Mouse (Mus musculus): ENCODE data around the gene Olfr1417. TPM values are rescaled to one million over a fixed set of nuclear protein-coding genes. Genes with fewer than 3 reads are reported as not detected.

Olfr1417 gene
- polyA plus RNA-seq, 1 experiment from 2014 or later: not detected

DNA sequence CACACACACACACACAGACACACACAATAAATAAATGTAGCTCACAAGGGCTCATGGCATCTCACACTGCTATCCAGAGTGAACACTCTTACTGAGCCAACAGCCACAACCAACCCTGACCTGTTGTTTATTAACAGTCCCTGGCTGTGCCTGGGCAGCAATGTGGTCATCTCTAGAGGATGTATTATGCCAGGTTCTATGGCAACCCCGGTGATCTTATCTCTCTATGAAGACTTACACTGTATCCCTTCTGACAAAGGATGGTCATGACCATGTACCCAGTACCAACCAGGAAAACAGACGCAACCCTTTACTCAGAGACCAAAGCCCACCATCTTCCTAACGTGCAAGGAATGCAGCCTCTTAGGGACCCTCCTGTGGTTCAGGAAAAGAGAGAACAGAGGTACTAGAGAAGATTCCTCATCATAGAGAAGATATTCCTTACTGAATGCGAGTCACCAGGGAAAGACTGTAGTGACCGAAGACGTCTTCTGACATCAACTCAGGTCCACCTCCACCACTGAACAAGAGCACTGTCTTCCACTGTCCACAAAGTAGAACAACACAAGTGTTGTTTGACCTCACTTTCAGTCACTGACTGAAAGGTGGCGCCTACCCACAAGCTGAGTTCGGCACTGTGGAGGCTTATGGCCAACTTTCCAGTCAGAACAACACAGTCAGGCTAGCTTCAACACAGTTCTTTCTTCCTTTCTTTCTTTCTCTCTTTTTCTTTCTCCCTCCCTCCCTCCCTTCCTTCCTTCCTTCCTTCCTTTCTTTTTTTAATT lies 38.3 kb downstream of the Olfr1417 start:
- H3K36me3 ChIP-seq (ENCODE audit: control insufficient read depth, insufficient read depth, low read length): no peaks in the 10 kb centered on the region
- no peak overlapping the region for H3K4me3 ChIP-seq (ENCODE audit: low read length)
- H3K9me3 ChIP-seq (ENCODE audit: control insufficient read depth, low read length): no peaks in the 10 kb centered on the region
- H3K27me3 ChIP-seq (ENCODE audit: control insufficient read depth, insufficient read depth, low read depth, low read length): no peaks in the 10 kb centered on the region
- no peak overlapping the region for H3K9ac ChIP-seq (ENCODE audit: low read length)
- H3K27ac ChIP-seq (ENCODE audit: low read length): no peak overlapping the region
- H3K4me1 ChIP-seq (replicated peaks; ENCODE audit: control insufficient read depth, insufficient read depth, low read length): no peaks in the 10 kb centered on the region
- WGBS: 66% methylated on average over 8 of the region's 8 CpGs
- ATAC-seq (ENCODE audit: low read depth): no peak
- no peak overlapping the region for H3K4me2 ChIP-seq (ENCODE audit: low read depth, low read length)

DNA sequence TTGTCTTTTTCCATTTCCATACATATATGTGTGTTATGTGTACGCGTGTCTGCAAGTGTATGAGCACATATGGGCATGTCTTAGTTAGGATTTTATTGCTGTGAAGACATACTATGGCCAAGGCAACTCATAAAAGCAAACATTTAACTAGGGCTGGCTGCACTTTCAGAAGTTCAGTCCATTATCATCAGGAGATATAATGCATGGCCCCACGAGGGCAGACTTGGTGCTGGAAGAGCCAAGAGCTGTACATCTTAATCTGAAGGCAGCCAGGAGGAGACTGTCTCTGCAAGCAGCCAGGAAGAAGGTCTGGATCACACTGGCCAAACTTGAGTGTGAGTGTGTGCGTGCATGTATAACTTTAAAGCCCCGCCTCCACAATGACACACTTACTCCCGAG lies 44.6 kb downstream of the Olfr1417 start:
- Histone ChIP-seq H3K9me3 (ENCODE audit: control insufficient read depth, low read length) (no peaks in the 10 kb centered on the region), H3K4me2 (ENCODE audit: low read depth, low read length) (no peak overlapping the region), H3K27me3 (ENCODE audit: control insufficient read depth, insufficient read depth, low read depth, low read length) (no peaks in the 10 kb centered on the region), H3K9ac (ENCODE audit: low read length) (no peak overlapping the region), H3K27ac (ENCODE audit: low read length) (no peak overlapping the region), H3K4me3 (ENCODE audit: low read length) (no peak overlapping the region), H3K36me3 (ENCODE audit: control insufficient read depth, insufficient read depth, low read length) (no peaks in the 10 kb centered on the region), H3K4me1 (replicated peaks; ENCODE audit: control insufficient read depth, insufficient read depth, low read length) (no peaks in the 10 kb centered on the region)
- 72% methylated on average over 6 of the region's 6 CpGs for WGBS
- ATAC-seq (ENCODE audit: low read depth): no peak

DNA sequence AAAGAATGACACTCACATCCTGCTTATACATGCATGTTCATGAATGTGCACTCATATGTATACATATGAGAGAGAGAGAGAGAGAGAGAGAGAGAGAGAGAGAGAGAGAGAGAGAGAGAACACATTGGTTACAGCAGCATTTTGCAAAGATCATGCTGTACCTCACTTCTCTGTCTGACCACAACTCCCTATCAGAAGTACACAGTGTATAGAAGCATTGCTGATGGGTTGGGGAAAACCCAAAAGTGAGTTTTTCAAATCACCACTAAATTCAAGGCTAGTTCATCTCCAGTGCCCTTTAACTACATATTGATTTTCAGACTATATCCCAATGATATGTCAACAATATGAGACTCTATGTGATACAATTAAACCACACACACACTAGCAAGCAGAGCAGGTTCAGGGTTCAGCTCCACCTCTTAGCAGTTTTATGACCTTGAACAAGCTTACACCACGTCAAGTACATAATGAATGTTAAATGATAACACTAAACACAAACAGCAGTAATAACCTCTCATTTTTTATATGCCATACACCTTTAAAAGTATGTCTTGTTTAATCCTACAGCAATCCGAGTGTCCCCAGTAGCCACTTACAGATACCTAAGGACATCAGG lies 45.2 kb downstream of the Olfr1417 start:
- no peaks in the 10 kb centered on the region for H3K27me3 ChIP-seq (ENCODE audit: control insufficient read depth, insufficient read depth, low read depth, low read length)
- no peaks in the 10 kb centered on the region for H3K9me3 ChIP-seq (ENCODE audit: control insufficient read depth, low read length)
- H3K4me2 ChIP-seq (ENCODE audit: low read depth, low read length): no peak overlapping the region
- H3K36me3 ChIP-seq (ENCODE audit: control insufficient read depth, insufficient read depth, low read length): no peaks in the 10 kb centered on the region
- ATAC-seq (ENCODE audit: low read depth): no peak
- H3K27ac ChIP-seq (ENCODE audit: low read length): no peak overlapping the region
- H3K4me3 ChIP-seq (ENCODE audit: low read length): no peak overlapping the region
- H3K4me1 ChIP-seq (replicated peaks; ENCODE audit: control insufficient read depth, insufficient read depth, low read length): no peaks in the 10 kb centered on the region
- H3K9ac ChIP-seq (ENCODE audit: low read length): no peak overlapping the region
- 67% methylated on average over 2 of the region's 2 CpGs for WGBS

DNA sequence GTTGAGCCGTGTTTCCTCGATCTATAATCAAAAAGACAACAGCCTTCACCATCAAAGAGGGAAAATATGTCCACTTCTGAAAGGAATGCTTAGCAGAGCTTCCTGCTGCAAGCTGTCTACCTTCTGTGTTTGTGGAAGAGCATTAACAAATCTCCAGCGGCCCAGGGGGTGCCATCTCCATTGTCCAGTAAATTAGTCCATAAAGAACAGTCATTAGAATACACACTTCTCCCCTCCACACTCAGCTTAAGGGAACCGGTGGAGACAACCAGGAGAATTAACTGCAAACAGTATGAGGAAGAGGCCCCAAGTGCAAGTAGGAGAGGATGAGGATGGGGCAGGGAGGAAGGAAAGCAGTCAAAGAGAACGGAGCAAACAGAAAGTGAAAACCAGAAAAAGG lies 47.2 kb downstream of the Olfr1417 start:
- no peaks in the 10 kb centered on the region for H3K4me1 ChIP-seq (replicated peaks; ENCODE audit: control insufficient read depth, insufficient read depth, low read length)
- H3K27me3 ChIP-seq (ENCODE audit: control insufficient read depth, insufficient read depth, low read depth, low read length): no peaks in the 10 kb centered on the region
- no peak for ATAC-seq (ENCODE audit: low read depth)
- H3K4me3 ChIP-seq (ENCODE audit: low read length): no peak overlapping the region
- H3K9me3 ChIP-seq (ENCODE audit: control insufficient read depth, low read length): no peaks in the 10 kb centered on the region
- 69% methylated on average over 5 of the region's 5 CpGs for WGBS
- H3K27ac ChIP-seq (ENCODE audit: low read length): no peak overlapping the region
- no peak overlapping the region for H3K9ac ChIP-seq (ENCODE audit: low read length)
- H3K36me3 ChIP-seq (ENCODE audit: control insufficient read depth, insufficient read depth, low read length): no peaks in the 10 kb centered on the region; the same call in 1 of the 2 replicates
- no peak overlapping the region for H3K4me2 ChIP-seq (ENCODE audit: low read depth, low read length)

DNA sequence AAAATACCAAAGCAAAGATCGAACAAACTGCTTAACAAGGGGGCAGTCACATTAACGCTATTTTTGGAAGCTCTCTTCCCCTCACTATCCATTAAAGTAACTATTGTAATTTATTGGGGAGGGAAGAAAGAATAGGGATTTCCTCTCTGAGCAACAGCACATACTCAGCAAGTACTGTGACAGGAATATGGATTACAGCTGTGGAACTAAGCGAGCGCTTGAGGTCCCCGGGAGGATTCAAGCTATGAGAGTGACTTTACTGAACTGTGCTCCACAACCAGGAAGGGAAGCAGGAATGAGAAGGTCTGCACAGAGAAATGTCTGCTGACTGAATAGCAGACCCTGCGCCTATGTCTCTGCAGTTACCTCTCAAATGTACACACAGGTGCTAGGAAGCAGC lies 50.1 kb downstream of the Olfr1417 start:
- H3K4me2 ChIP-seq (ENCODE audit: low read depth, low read length): no peak overlapping the region
- no peak overlapping the region for H3K27ac ChIP-seq (ENCODE audit: low read length)
- H3K4me1 ChIP-seq (replicated peaks; ENCODE audit: control insufficient read depth, insufficient read depth, low read length): no peaks in the 10 kb centered on the region
- H3K4me3 ChIP-seq (ENCODE audit: low read length): no peak overlapping the region
- no peaks in the 10 kb centered on the region; the same call in 1 of the 2 replicates for H3K36me3 ChIP-seq (ENCODE audit: control insufficient read depth, insufficient read depth, low read length)
- H3K9ac ChIP-seq (ENCODE audit: low read length): no peak overlapping the region
- 85% methylated on average over 6 of the region's 6 CpGs for WGBS
- ATAC-seq (ENCODE audit: low read depth): no peak
- no peaks in the 10 kb centered on the region for H3K9me3 ChIP-seq (ENCODE audit: control insufficient read depth, low read length)
- no peaks in the 10 kb centered on the region for H3K27me3 ChIP-seq (ENCODE audit: control insufficient read depth, insufficient read depth, low read depth, low read length)

DNA sequence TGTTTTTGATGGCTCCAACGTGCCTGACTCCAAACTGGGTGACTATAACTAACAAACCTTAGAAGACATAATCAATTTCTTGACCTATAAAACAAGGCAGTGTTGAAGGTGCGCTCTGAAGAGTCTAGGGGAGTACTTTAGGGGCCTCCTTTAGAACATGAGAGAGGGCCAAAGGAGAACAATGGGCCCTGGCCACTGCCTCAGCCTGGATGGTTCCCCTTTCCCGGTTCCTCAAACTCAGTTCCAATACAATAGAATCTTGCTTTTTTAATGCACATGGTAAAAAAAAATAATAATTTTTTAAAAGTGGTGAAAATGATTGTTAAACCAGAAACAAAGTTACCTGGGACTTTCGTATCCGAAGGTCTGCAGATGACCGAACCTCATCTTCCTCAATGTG lies 51.2 kb downstream of the Olfr1417 start:
- no peaks in the 10 kb centered on the region for H3K9me3 ChIP-seq (ENCODE audit: control insufficient read depth, low read length)
- ATAC-seq (ENCODE audit: low read depth): no peak
- no peak overlapping the region for H3K27ac ChIP-seq (ENCODE audit: low read length)
- 89% methylated on average over 6 of the region's 6 CpGs for WGBS
- H3K4me2 ChIP-seq (ENCODE audit: low read depth, low read length): no peak overlapping the region
- H3K36me3 ChIP-seq (ENCODE audit: control insufficient read depth, insufficient read depth, low read length): no peaks in the 10 kb centered on the region; the same call in 1 of the 2 replicates
- H3K9ac ChIP-seq (ENCODE audit: low read length): no peak overlapping the region
- no peaks in the 10 kb centered on the region for H3K4me1 ChIP-seq (replicated peaks; ENCODE audit: control insufficient read depth, insufficient read depth, low read length)
- no peak overlapping the region for H3K4me3 ChIP-seq (ENCODE audit: low read length)
- no peaks in the 10 kb centered on the region for H3K27me3 ChIP-seq (ENCODE audit: control insufficient read depth, insufficient read depth, low read depth, low read length)

DNA sequence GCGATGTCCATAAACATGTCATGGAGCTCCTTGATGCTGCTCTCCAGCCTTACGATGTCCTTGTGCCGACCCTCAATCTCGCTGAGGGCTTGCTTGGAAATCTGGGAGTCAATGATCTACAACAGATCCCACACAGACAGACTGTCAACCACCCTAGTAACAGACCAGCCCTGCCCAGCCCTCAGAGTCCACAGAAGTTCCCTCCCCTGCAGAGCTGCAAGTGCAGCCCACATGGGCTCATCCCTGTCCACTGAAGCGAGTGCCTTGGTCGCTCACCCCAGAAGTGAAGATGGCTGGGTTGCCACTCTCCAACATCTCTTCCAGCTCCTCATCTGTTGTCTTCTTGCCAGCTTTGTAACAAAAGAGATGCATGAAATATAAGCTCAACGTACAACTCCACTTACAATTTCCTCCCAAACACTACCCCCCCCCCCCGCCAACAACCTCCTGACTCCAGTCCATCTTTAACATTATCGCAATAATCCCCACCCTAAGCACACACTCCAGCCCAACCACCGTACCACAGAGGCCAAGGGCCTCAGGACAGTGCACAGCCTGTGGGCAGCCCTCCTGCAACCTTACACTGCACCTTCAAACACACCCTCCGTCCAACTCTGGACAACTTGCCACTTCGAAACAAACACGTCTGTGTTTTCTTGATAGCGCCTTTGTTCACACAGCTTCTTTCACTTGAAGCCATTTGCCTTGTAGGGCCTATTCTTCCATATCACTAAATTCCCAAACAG lies 53.4 kb downstream of the Olfr1417 start:
- 91% methylated on average over 14 of the region's 14 CpGs for WGBS
- Histone ChIP-seq H3K27me3 (ENCODE audit: control insufficient read depth, insufficient read depth, low read depth, low read length) (no peaks in the 10 kb centered on the region), H3K9ac (ENCODE audit: low read length) (no peak overlapping the region), H3K4me1 (replicated peaks; ENCODE audit: control insufficient read depth, insufficient read depth, low read length) (no peaks in the 10 kb centered on the region), H3K4me3 (ENCODE audit: low read length) (no peak overlapping the region), H3K4me2 (ENCODE audit: low read depth, low read length) (no peak overlapping the region), H3K27ac (ENCODE audit: low read length) (no peak overlapping the region), H3K9me3 (ENCODE audit: control insufficient read depth, low read length) (no peaks in the 10 kb centered on the region), H3K36me3 (ENCODE audit: control insufficient read depth, insufficient read depth, low read length) (no peaks in the 10 kb centered on the region; the same call in 1 of the 2 replicates)
- ATAC-seq (ENCODE audit: low read depth): no peak

DNA sequence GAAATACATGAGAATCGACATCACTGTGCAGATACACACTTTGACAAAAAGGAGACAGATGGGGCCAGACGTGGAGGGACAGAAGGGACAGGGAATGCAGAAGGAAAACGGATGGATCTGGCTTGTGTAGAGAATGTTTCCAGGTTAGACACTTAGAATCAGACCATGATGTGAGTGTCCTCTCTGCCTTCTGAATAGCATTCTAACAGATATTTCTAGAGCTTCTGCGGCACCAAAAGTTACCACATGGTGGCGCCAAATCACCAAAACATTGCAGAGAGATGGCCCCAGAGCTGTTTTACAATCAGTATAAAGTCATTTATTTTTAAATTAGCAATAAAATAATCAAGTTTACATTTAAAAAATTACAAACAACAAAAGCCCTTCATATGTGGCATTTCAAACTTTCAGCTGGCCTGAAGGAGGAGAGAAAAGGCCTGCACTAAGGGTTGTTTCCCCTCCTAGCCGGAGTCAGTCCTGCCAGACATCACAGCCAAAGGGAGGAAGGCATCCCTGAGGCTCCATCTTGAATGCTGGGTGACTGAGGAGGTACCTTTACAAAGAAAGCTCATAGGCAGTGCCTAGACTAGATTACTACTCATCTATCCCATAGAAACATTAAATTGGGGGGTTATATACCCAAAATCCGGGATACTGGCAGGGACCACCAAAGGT lies 61.7 kb downstream of the Olfr1417 start:
- Histone ChIP-seq H3K9me3 (ENCODE audit: control insufficient read depth, low read length) (no peaks in the 10 kb centered on the region), H3K36me3 (ENCODE audit: control insufficient read depth, insufficient read depth, low read length) (peaks cover 11% of the 10 kb centered on the region), H3K4me2 (ENCODE audit: low read depth, low read length) (no peak overlapping the region), H3K4me1 (replicated peaks; ENCODE audit: control insufficient read depth, insufficient read depth, low read length) (no peaks in the 10 kb centered on the region), H3K27me3 (ENCODE audit: control insufficient read depth, insufficient read depth, low read depth, low read length) (no peaks in the 10 kb centered on the region), H3K27ac (ENCODE audit: low read length) (no peak overlapping the region), H3K9ac (ENCODE audit: low read length) (no peak overlapping the region), H3K4me3 (ENCODE audit: low read length) (no peak overlapping the region)
- peak; percentile 47; the same call in 1 of the 2 replicates for ATAC-seq (ENCODE audit: low read depth)
- 61% methylated on average over 7 of the region's 7 CpGs for WGBS

Measured in lung, embryonic 16.5 days (tissue).